Mouse (Mus musculus): ENCODE results near the gene Syn3. TPM values are rescaled to one million over a fixed set of nuclear protein-coding genes. Genes with fewer than 3 reads are reported as not detected.

Syn3 gene
- polyA plus RNA-seq, 1 experiment from 2014 or later = 24.8 TPM

GRCm38 (mm10) chr10:86427956-86428355, 70.7 kb downstream of the Syn3 start:
- H3K36me3 ChIP-seq (ENCODE audit: control insufficient read depth, insufficient read depth) = no peaks in the 10 kb centered on the region
- no peaks in the 10 kb centered on the region for H3K9me3 ChIP-seq (ENCODE audit: control insufficient read depth, low read length)
- H3K4me2 ChIP-seq (ENCODE audit: low read length) = no peak overlapping the region
- no peak overlapping the region for H3K9ac ChIP-seq (replicated peaks; ENCODE audit: low read depth, low read length)
- H3K4me3 ChIP-seq (replicated peaks; ENCODE audit: low read length) = no peak overlapping the region
- no peak for ATAC-seq
- no peaks in the 10 kb centered on the region for H3K27me3 ChIP-seq (replicated peaks; ENCODE audit: control insufficient read depth, insufficient read depth, low read length)
- WGBS = 83% methylated on average over 2 of the region's 2 CpGs
- no peak overlapping the region for H3K27ac ChIP-seq (ENCODE audit: low read length)
- peaks cover 10% of the 10 kb centered on the region for H3K4me1 ChIP-seq (replicated peaks; ENCODE audit: control insufficient read depth, insufficient read depth, low read length)

DNA sequence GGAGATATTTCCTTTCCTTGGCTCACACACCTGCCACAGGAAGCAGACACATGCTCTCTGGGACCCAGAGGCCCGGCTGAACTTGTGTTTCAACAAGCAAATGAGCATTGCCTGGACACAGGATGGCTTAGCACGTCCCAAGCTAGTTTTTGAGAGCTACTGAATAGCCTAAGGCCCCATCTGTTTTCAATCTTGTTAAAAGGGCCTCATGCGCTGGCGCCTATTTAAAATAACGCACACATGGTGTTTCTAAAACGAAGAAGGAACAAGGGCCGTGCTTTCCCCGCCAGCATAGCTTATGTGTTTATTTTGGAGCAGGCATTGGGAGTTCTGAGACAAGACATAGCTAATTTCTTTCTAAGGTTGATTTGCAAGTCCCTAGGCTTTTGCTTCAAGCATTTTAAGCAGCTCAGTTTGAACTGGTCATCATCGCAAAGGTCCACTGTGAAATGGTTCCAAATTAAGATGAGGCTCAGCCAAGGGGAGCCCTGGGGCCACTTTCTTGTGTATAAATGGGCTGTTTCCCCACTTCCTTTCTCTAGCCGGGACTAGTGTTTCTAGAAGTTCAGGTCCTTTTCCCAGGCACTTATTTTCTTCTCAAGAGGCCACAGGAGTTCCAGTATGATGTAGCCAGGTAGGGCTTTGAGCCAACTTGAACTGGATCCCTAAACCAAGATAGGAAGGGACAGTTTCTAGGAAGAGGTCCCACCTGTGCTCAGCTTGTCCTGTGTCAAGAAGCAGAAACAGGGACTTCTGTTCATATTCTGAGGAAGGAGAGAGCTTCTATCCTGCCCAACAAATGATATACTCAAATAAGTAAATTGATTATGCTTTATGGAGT, 72.8 kb downstream of the Syn3 start:
- 23% methylated on average over 10 of the region's 10 CpGs for WGBS
- Histone ChIP-seq H3K4me2 (ENCODE audit: low read length) (no peak overlapping the region), H3K27me3 (replicated peaks; ENCODE audit: control insufficient read depth, insufficient read depth, low read length) (no peaks in the 10 kb centered on the region), H3K36me3 (ENCODE audit: control insufficient read depth, insufficient read depth) (no peaks in the 10 kb centered on the region), H3K9me3 (ENCODE audit: control insufficient read depth, low read length) (no peaks in the 10 kb centered on the region), H3K4me1 (replicated peaks; ENCODE audit: control insufficient read depth, insufficient read depth, low read length) (peaks cover 10% of the 10 kb centered on the region), H3K4me3 (replicated peaks; ENCODE audit: low read length) (no peak overlapping the region), H3K27ac (ENCODE audit: low read length) (peak overlapping the region; percentile 16), H3K9ac (replicated peaks; ENCODE audit: low read depth, low read length) (no peak overlapping the region)
- peak; percentile 84 for ATAC-seq

GRCm38 (mm10) chr10:86421731-86422370, 76.8 kb downstream of the Syn3 start:
- Histone ChIP-seq H3K9me3 (ENCODE audit: control insufficient read depth, low read length) (no peaks in the 10 kb centered on the region), H3K4me2 (ENCODE audit: low read length) (no peak overlapping the region), H3K4me3 (replicated peaks; ENCODE audit: low read length) (no peak overlapping the region), H3K27ac (ENCODE audit: low read length) (no peak overlapping the region), H3K4me1 (replicated peaks; ENCODE audit: control insufficient read depth, insufficient read depth, low read length) (peaks cover 10% of the 10 kb centered on the region), H3K27me3 (replicated peaks; ENCODE audit: control insufficient read depth, insufficient read depth, low read length) (no peaks in the 10 kb centered on the region), H3K9ac (replicated peaks; ENCODE audit: low read depth, low read length) (no peak overlapping the region), H3K36me3 (ENCODE audit: control insufficient read depth, insufficient read depth) (no peaks in the 10 kb centered on the region)
- WGBS = 85% methylated on average over 3 of the region's 3 CpGs
- no peak for ATAC-seq

- H3K27ac ChIP-seq (ENCODE audit: low read length) = no peak overlapping the region
- H3K27me3 ChIP-seq (replicated peaks; ENCODE audit: control insufficient read depth, insufficient read depth, low read length) = no peaks in the 10 kb centered on the region
- WGBS = 82% methylated on average over 5 of the region's 5 CpGs
- H3K9me3 ChIP-seq (ENCODE audit: control insufficient read depth, low read length) = no peaks in the 10 kb centered on the region
- no peak overlapping the region for H3K4me2 ChIP-seq (ENCODE audit: low read length)
- no peaks in the 10 kb centered on the region; the same call in 1 of the 2 replicates for H3K4me1 ChIP-seq (replicated peaks; ENCODE audit: control insufficient read depth, insufficient read depth, low read length)
- H3K4me3 ChIP-seq (replicated peaks; ENCODE audit: low read length) = no peak overlapping the region
- no peak for ATAC-seq
- no peak overlapping the region for H3K9ac ChIP-seq (replicated peaks; ENCODE audit: low read depth, low read length)
- H3K36me3 ChIP-seq (ENCODE audit: control insufficient read depth, insufficient read depth) = no peaks in the 10 kb centered on the region
Measured at GRCm38 (mm10) chr10:86418931-86419330, 79.8 kb downstream of the Syn3 start.

- H3K9ac ChIP-seq (replicated peaks; ENCODE audit: low read depth, low read length) = no peak overlapping the region
- no peak for ATAC-seq
- H3K4me1 ChIP-seq (replicated peaks; ENCODE audit: control insufficient read depth, insufficient read depth, low read length) = no peaks in the 10 kb centered on the region; the same call in 1 of the 2 replicates
- H3K36me3 ChIP-seq (ENCODE audit: control insufficient read depth, insufficient read depth) = no peaks in the 10 kb centered on the region
- WGBS = 80% methylated on average over 2 of the region's 2 CpGs
- H3K9me3 ChIP-seq (ENCODE audit: control insufficient read depth, low read length) = no peaks in the 10 kb centered on the region
- H3K27ac ChIP-seq (ENCODE audit: low read length) = no peak overlapping the region
- no peaks in the 10 kb centered on the region for H3K27me3 ChIP-seq (replicated peaks; ENCODE audit: control insufficient read depth, insufficient read depth, low read length)
- H3K4me3 ChIP-seq (replicated peaks; ENCODE audit: low read length) = no peak overlapping the region
- no peak overlapping the region for H3K4me2 ChIP-seq (ENCODE audit: low read length)
Measured at GRCm38 (mm10) chr10:86418345-86418744, 80.4 kb downstream of the Syn3 start.

DNA sequence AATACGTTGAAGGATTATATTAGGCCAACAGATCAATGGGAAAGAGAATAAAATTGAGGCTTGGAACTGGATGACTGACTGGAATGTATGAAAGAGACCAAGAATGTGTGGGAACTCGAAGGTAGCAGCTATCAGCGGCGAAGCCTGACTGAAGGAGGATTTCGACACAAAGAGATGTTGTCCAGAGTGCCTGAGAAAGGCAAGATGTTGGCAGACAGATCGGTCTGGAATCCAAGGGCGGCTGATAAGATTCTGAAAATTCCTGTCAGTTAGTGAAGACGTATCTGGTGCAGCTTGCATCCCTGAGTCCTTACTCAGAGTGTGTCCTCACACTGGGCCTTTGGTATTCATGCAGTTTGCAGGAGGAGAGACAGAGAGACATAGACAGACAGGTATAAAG, 81.9 kb downstream of the Syn3 start:
- Histone ChIP-seq H3K4me3 (replicated peaks; ENCODE audit: low read length) (no peak overlapping the region), H3K36me3 (ENCODE audit: control insufficient read depth, insufficient read depth) (no peaks in the 10 kb centered on the region)
- no peak; the same call in 1 of the 2 replicates for ATAC-seq

GRCm38 (mm10) chr10:86410868-86411267, 87.8 kb downstream of the Syn3 start:
- Histone ChIP-seq H3K9me3 (ENCODE audit: control insufficient read depth, low read length) (no peaks in the 10 kb centered on the region), H3K4me3 (replicated peaks; ENCODE audit: low read length) (no peak overlapping the region), H3K9ac (replicated peaks; ENCODE audit: low read depth, low read length) (no peak overlapping the region), H3K4me1 (replicated peaks; ENCODE audit: control insufficient read depth, insufficient read depth, low read length) (0 out of 2 replicates have a peak, but pooled peaks cover 2% of the 10 kb centered on the region), H3K36me3 (ENCODE audit: control insufficient read depth, insufficient read depth) (no peaks in the 10 kb centered on the region), H3K27ac (ENCODE audit: low read length) (no peak overlapping the region), H3K27me3 (replicated peaks; ENCODE audit: control insufficient read depth, insufficient read depth, low read length) (no peaks in the 10 kb centered on the region), H3K4me2 (ENCODE audit: low read length) (no peak overlapping the region)
- ATAC-seq = no peak
- 47% methylated on average over 6 of the region's 6 CpGs for WGBS

More for the DNA sequence above, 81.9 kb downstream of the Syn3 start:
- H3K27ac ChIP-seq (ENCODE audit: low read length) = no peak overlapping the region
- WGBS = 80% methylated on average over 8 of the region's 8 CpGs
- no peaks in the 10 kb centered on the region for H3K27me3 ChIP-seq (replicated peaks; ENCODE audit: control insufficient read depth, insufficient read depth, low read length)
- no peaks in the 10 kb centered on the region for H3K9me3 ChIP-seq (ENCODE audit: control insufficient read depth, low read length)
- no peaks in the 10 kb centered on the region; the same call in 1 of the 2 replicates for H3K4me1 ChIP-seq (replicated peaks; ENCODE audit: control insufficient read depth, insufficient read depth, low read length)
- H3K4me2 ChIP-seq (ENCODE audit: low read length) = no peak overlapping the region
- no peak overlapping the region for H3K9ac ChIP-seq (replicated peaks; ENCODE audit: low read depth, low read length)

DNA sequence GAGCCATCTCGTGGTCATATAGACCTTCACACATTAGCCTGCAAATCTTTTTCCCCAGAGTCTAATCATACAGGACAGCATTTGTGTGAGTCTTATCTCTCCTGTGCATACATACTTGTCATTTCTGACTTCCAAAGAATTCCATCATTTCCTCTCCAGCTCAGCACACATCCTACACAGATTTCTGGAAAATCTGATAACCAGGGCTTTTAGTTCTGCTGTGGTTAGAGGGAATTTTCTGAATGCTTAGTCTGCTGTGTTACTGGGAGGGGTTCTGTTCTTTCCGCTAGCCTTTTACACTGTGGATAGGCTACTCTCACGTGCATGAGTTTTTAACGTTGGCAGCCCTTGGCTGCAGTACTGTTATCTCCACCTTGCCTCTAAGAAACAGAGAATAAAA, 91.7 kb downstream of the Syn3 start:
- no peaks in the 10 kb centered on the region for H3K36me3 ChIP-seq (ENCODE audit: control insufficient read depth, insufficient read depth)
- H3K4me2 ChIP-seq (ENCODE audit: low read length) = no peak overlapping the region
- 74% methylated on average over 4 of the region's 4 CpGs for WGBS
- ATAC-seq = no peak
- no peaks in the 10 kb centered on the region for H3K9me3 ChIP-seq (ENCODE audit: control insufficient read depth, low read length)
- H3K27me3 ChIP-seq (replicated peaks; ENCODE audit: control insufficient read depth, insufficient read depth, low read length) = no peaks in the 10 kb centered on the region
- no peak overlapping the region for H3K9ac ChIP-seq (replicated peaks; ENCODE audit: low read depth, low read length)
- no peak overlapping the region for H3K27ac ChIP-seq (ENCODE audit: low read length)
- H3K4me1 ChIP-seq (replicated peaks; ENCODE audit: control insufficient read depth, insufficient read depth, low read length) = 0 out of 2 replicates have a peak, but pooled peaks cover 2% of the 10 kb centered on the region
- no peak overlapping the region for H3K4me3 ChIP-seq (replicated peaks; ENCODE audit: low read length)

- no peak overlapping the region for H3K27ac ChIP-seq (ENCODE audit: low read length)
Measured at GRCm38 (mm10) chr10:86398347-86398720, 100.4 kb downstream of the Syn3 start.

More at GRCm38 (mm10) chr10:86398347-86398720, 100.4 kb downstream of the Syn3 start:
- Histone ChIP-seq H3K9me3 (ENCODE audit: control insufficient read depth, low read length) (peaks cover 2% of the 10 kb centered on the region; the same call in 1 of the 2 replicates), H3K36me3 (ENCODE audit: control insufficient read depth, insufficient read depth) (no peaks in the 10 kb centered on the region), H3K4me3 (replicated peaks; ENCODE audit: low read length) (no peak overlapping the region), H3K4me2 (ENCODE audit: low read length) (no peak overlapping the region), H3K27me3 (replicated peaks; ENCODE audit: control insufficient read depth, insufficient read depth, low read length) (no peaks in the 10 kb centered on the region), H3K9ac (replicated peaks; ENCODE audit: low read depth, low read length) (no peak overlapping the region), H3K4me1 (replicated peaks; ENCODE audit: control insufficient read depth, insufficient read depth, low read length) (no peaks in the 10 kb centered on the region)
- no peak for ATAC-seq
- WGBS = 65% methylated on average over 2 of the region's 2 CpGs

All from forebrain, embryonic 16.5 days (tissue).